33 mouse cellular contexts compared by ENCODE assay signal in genomic region chr8:107381666-107382065, GRCm38 (mm10).
"Had no signal": no experiment of that assay in that cellular context is flagged by ENCODE, and none has a peak within 500 bp of the region (broad histone marks: within the 10 kb centered on the region; RNA-seq: fewer than 3 reads in every experiment).

No protein-coding gene starts in this region.

- DNase-seq: heart, postnatal 14 days; heart, postnatal 36 days; heart, postnatal 4 days; kidney, adult 11 months; kidney, adult 18-20 months; kidney, adult 2 months; kidney, adult 8-10 months; kidney, adult 9 months; kidney, postnatal 10 days; kidney, postnatal 14 days; kidney, postnatal 25 days; kidney, postnatal 36 days; kidney, postnatal 4 days; layer of hippocampus, adult 9-11 months; layer of hippocampus, postnatal 36 days had no signal

- H3K9me3 ChIP-seq: heart, embryonic 12.5 days; heart, embryonic 13.5 days; heart, embryonic 15.5 days; hindbrain, embryonic 10.5 days; hindbrain, embryonic 12.5 days; hindbrain, embryonic 13.5 days; hindbrain, embryonic 15.5 days; intestine, embryonic 15.5 days; kidney, embryonic 15.5 days had no signal

- H3K27me3 ChIP-seq: heart, embryonic 12.5 days; heart, embryonic 13.5 days; heart, embryonic 15.5 days; hindbrain, embryonic 13.5 days; hindbrain, embryonic 15.5 days; intestine, embryonic 15.5 days; kidney, embryonic 15.5 days had no signal

- ATAC-seq: hindbrain, embryonic 16.5 days; hindbrain, postnatal 0 days; inflammation-experienced regulatory T-cells, adult 6 months; intestine, embryonic 15.5 days; intestine, embryonic 16.5 days; intestine, postnatal 0 days had no signal

- H3K27ac ChIP-seq: heart, embryonic 13.5 days; heart, embryonic 15.5 days; hindbrain, embryonic 10.5 days; hindbrain, embryonic 12.5 days; hindbrain, embryonic 13.5 days; hindbrain, embryonic 14.5 days; hindbrain, embryonic 15.5 days; hindbrain, postnatal 0 days; intestine, embryonic 15.5 days; kidney, embryonic 15.5 days; kidney, postnatal 0 days; layer of hippocampus, adult 2 months; left cerebral cortex, adult 2 months had no signal

- H3K4me1 ChIP-seq: hindbrain, embryonic 10.5 days; hindbrain, embryonic 12.5 days; hindbrain, embryonic 13.5 days; hindbrain, embryonic 15.5 days; kidney, embryonic 15.5 days had no signal

- H3K9ac ChIP-seq: heart, embryonic 12.5 days; heart, embryonic 13.5 days; heart, embryonic 15.5 days; hindbrain, embryonic 12.5 days; hindbrain, embryonic 13.5 days; hindbrain, embryonic 14.5 days; hindbrain, embryonic 15.5 days; intestine, embryonic 15.5 days; kidney, embryonic 15.5 days had no signal

- H3K4me2 ChIP-seq: heart, embryonic 12.5 days; heart, embryonic 13.5 days; heart, embryonic 15.5 days; hindbrain, embryonic 12.5 days; hindbrain, embryonic 13.5 days; hindbrain, embryonic 14.5 days; hindbrain, embryonic 15.5 days; intestine, embryonic 15.5 days; kidney, embryonic 15.5 days had no signal

- H3K4me3 ChIP-seq: heart, embryonic 12.5 days; heart, embryonic 13.5 days; heart, embryonic 15.5 days; hindbrain, embryonic 10.5 days; hindbrain, embryonic 12.5 days; hindbrain, embryonic 13.5 days; hindbrain, embryonic 15.5 days; intestine, embryonic 15.5 days; kidney, embryonic 15.5 days; layer of hippocampus, adult 2 months; left cerebral cortex, adult 2 months had no signal
